Mouse (Mus musculus): ENCODE results near the gene Crls1.

GRCm38 (mm10) chr2:132898211-132898610, 51.7 kb downstream of the Crls1 start:
- TF ChIP-seq CTCF (IDR thresholded peaks at IDR 0.05; ENCODE audit: low read depth, low read length): no peak
- TF ChIP-seq TAL1 (conservative IDR thresholded peaks at IDR 0.05; ENCODE audit: low read depth, low read length): no peak
- TF ChIP-seq GATA2 (IDR thresholded peaks at IDR 0.05; ENCODE audit: borderline replicate concordance, low read depth, low read length): no peak
- no peak for TF ChIP-seq POLR2AphosphoS5 (IDR thresholded peaks at IDR 0.05; ENCODE audit: insufficient replicate concordance, low read depth, low read length)
- TF ChIP-seq GATA1 (IDR thresholded peaks at IDR 0.05; ENCODE audit: borderline replicate concordance, low read length): no peak
